Mouse (Mus musculus) kidney, adult 2 months (tissue): ENCODE measurements around the gene Adgrl1.

Source experiments
- CTCF ChIP-seq: fragments of 200-500 bp; conservative IDR thresholded peaks from 2 replicates; pipeline ENCODE4 v1.5.1; 2011; ENCODE audit warnings: low read depth, mild to moderate bottlenecking, control low read depth, low read length, moderate library complexity, mixed read lengths; ENCODE audit not compliant: insufficient read depth, insufficient read length
- POLR2A ChIP-seq: fragments of 200-500 bp; IDR thresholded peaks from one replicate; pipeline ENCODE4 v1.6.1; 2011; ENCODE audit warnings: low read depth, low read length, control low read depth

DNA sequence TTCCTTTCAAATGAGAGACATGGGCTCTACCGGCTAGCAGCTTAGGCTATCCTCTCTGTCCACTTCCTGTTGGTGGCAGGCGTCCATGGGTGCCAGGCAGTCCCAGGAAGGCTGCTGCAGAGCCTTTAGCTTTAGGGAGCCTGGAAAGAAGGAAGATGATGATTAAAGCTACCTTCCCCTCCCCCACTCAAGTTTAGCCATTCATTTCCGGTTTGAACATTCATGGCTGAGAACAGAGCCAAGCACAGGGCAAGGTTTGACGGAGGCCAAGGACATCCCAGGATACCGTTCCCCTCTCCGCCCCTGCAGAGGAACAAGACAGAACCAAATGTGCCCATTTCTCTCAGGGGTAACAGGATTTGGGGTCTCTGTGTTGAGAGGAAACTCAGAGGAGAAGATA, 77.7 kb downstream of the Adgrl1 start:
- no peak for TF ChIP-seq CTCF
- no peak for TF ChIP-seq POLR2A
